In genomic region chr4:137581815-137582214, GRCm38 (mm10) we compare ENCODE assay signal across 9 mouse cellular contexts. TPM values are rescaled to one million over a fixed set of nuclear protein-coding genes. Genes with fewer than 3 reads are reported as not detected.
A peak's percentile ranks its signal among the peaks of the same experiment; 100 is the strongest.
DNase-seq lines count a peak whose midpoint lies in the region; TF ChIP-seq lines count a peak whose summit lies in the region.
"Had no signal": no experiment of that assay in that cellular context is flagged by ENCODE, and none has a peak within 500 bp of the region (broad histone marks: within the 10 kb centered on the region; RNA-seq: fewer than 3 reads in every experiment).

No protein-coding gene starts in this region.

- intact Hi-C loops in gastrocnemius, postnatal 36 days (cut with DNase I), result no loop called here

- H3K9me3 ChIP-seq in MEL (replicated peaks; ENCODE audit: insufficient read depth, low read length), result no peaks in the 10 kb centered on the region

- no peak; the same call in 1 of the 2 replicates for TF ChIP-seq RAD21 in MEL (IDR thresholded peaks at IDR 0.05; ENCODE audit: low read depth, low read length)

- no peaks in the 10 kb centered on the region for H3K36me3 ChIP-seq in kidney, adult 2 months (ENCODE audit: control insufficient read depth, insufficient read depth, low read length)
- H3K36me3 ChIP-seq in MEL (ENCODE audit: control insufficient read depth in 1 of 2, insufficient read depth in 2 of 2, low read length in 2 of 2), result no peaks in the 10 kb centered on the region
- no peaks in the 10 kb centered on the region for H3K36me3 ChIP-seq in small intestine, adult 2 months (ENCODE audit: control insufficient read depth, insufficient read depth, low read length)

- WGBS in kidney, adult 2 months, result 72% methylated on average over 3 of the region's 3 CpGs
- 51% methylated on average over 3 of the region's 3 CpGs for WGBS in small intestine, adult 2 months

- H3K27ac ChIP-seq in kidney, adult 2 months (ENCODE audit: insufficient read depth, low read depth, low read length), result no peak overlapping the region
- H3K27ac ChIP-seq in MEL (ENCODE audit: control insufficient read depth, low read depth, low read length), result no peak overlapping the region
- H3K27ac ChIP-seq in small intestine, adult 2 months (ENCODE audit: insufficient read depth, low read depth, low read length), result no peak overlapping the region

- H3K4me3 ChIP-seq in kidney, adult 2 months (ENCODE audit: insufficient read depth, low read depth, low read length), result no peak overlapping the region
- no peak overlapping the region for H3K4me3 ChIP-seq in MEL (ENCODE audit: control insufficient read depth in 1 of 2, insufficient read depth in 1 of 2, low read depth in 2 of 2, low read length in 2 of 2)
- H3K4me3 ChIP-seq in small intestine, adult 2 months (ENCODE audit: low read depth, low read length), result no peak overlapping the region

- H3K79me2 ChIP-seq in MEL (ENCODE audit: control insufficient read depth, insufficient read depth, low read length, poor library complexity), result no peaks in the 10 kb centered on the region

- TF ChIP-seq EP300 in MEL (IDR thresholded peaks at IDR 0.05; ENCODE audit: low read depth in 1 of 2, low read length in 2 of 2), result no peak

- no peak for TF ChIP-seq POLR2A in kidney, adult 2 months (IDR thresholded peaks at IDR 0.05; ENCODE audit: low read depth, low read length)
- no peak for TF ChIP-seq POLR2A in MEL (IDR thresholded peaks at IDR 0.05; ENCODE audit: control insufficient read depth in 1 of 2, insufficient read depth in 1 of 2, low read depth in 1 of 2, low read length in 2 of 2, poor library complexity in 1 of 2)
- TF ChIP-seq POLR2A in small intestine, adult 2 months (IDR thresholded peaks at IDR 0.05; ENCODE audit: low read depth, low read length), result no peak

- DNase-seq in kidney, adult 2 months, result peak; percentile 28
- no peak for DNase-seq in kidney, adult 8-10 months
- peak; percentile 22 for DNase-seq in MEL (ENCODE audit: low read depth, low spot score)
- DNase-seq in embryo, embryonic 9.5 days (ENCODE audit: extremely low spot score), result peak; percentile 26
- no peak for DNase-seq in right cerebral cortex, postnatal 4 days
- DNase-seq in urinary bladder, adult 2 months (ENCODE audit: low spot score), result no peak
- no peak for DNase-seq in gastrocnemius, postnatal 36 days

- H3K27me3 ChIP-seq in kidney, adult 2 months (replicated peaks; ENCODE audit: control insufficient read depth, insufficient read depth, low read length), result no peaks in the 10 kb centered on the region
- H3K27me3 ChIP-seq in MEL (ENCODE audit: control insufficient read depth in 1 of 2, insufficient read depth in 2 of 2, low read length in 2 of 2), result no peaks in the 10 kb centered on the region
- H3K27me3 ChIP-seq in small intestine, adult 2 months (ENCODE audit: control insufficient read depth, insufficient read depth, low read length), result peaks cover 9% of the 10 kb centered on the region; the same call in 1 of the 2 replicates

- no peak overlapping the region for H3K9ac ChIP-seq in MEL (ENCODE audit: control insufficient read depth, low read depth, low read length, poor library complexity, severe bottlenecking)

- no peaks in the 10 kb centered on the region for H3K4me1 ChIP-seq in kidney, adult 2 months (ENCODE audit: control insufficient read depth, insufficient read depth, low read length)
- no peaks in the 10 kb centered on the region for H3K4me1 ChIP-seq in MEL (ENCODE audit: control insufficient read depth in 1 of 2, insufficient read depth in 2 of 2, low read length in 2 of 2)
- H3K4me1 ChIP-seq in small intestine, adult 2 months (ENCODE audit: control insufficient read depth, insufficient read depth, insufficient read length, low read length), result peaks cover 5% of the 10 kb centered on the region; the same call in 1 of the 2 replicates

- peak; percentile 33 for TF ChIP-seq CTCF in kidney, adult 2 months (conservative IDR thresholded peaks at IDR 0.05; ENCODE audit: insufficient read depth, insufficient read length, low read depth, low read length)
- peak; percentile 31 to 71 (median 53); a peak in 5 of 6 replicates for TF ChIP-seq CTCF in MEL (IDR thresholded peaks at IDR 0.05 in 2 of 3, conservative IDR thresholded peaks at IDR 0.05 in 1 of 3; ENCODE audit: control insufficient read depth in 1 of 3, insufficient read depth in 1 of 3, low read depth in 2 of 3, low read length in 3 of 3, poor library complexity in 1 of 3, severe bottlenecking in 1 of 3)
- peak; percentile 59; the same call in 1 of the 2 replicates for TF ChIP-seq CTCF in small intestine, adult 2 months (IDR thresholded peaks at IDR 0.05; ENCODE audit: extremely low read depth, insufficient read length, insufficient replicate concordance, low read depth, low read length)

TF ChIP-seq in MEL, 35 proteins besides CTCF, POLR2A, EP300 and RAD21:
- TF ChIP-seq TCF12 (IDR thresholded peaks at IDR 0.05; ENCODE audit: low read depth, low read length) (no peak), SMC3 (IDR thresholded peaks at IDR 0.05; ENCODE audit: low read depth, low read length) (peak; percentile 15; the same call in 1 of the 2 replicates)

RNA-seq across cellular contexts. Expression of gene Ldlrad2, which starts 7.4 kb away (rescaled TPM):
- not detected in 2 replicates for polyA plus RNA-seq in kidney, adult 2 months (2012; rRNA removed)
- total RNA-seq in MEL (2012; rRNA removed), result not detected in 2 replicates
- not detected for polyA plus RNA-seq in MEL (2012; ENCODE audit: insufficient read depth in 1 of 2, insufficient read length in 2 of 2, low read depth in 1 of 2, low replicate concordance in 2 of 2, missing spikeins in 1 of 2)
- not detected in 2 replicates for polyA plus RNA-seq in small intestine, adult 2 months (2012; rRNA removed)
- polyA plus RNA-seq in urinary bladder, adult 2 months (2012; rRNA removed), result not detected in 2 replicates
- not detected for total RNA-seq in gastrocnemius, postnatal 36 days (2021)
- polyA plus RNA-seq: large intestine, adult 2 months had no signal

RNA-seq across cellular contexts. Expression of gene Usp48, which starts 11.7 kb away (rescaled TPM):
- polyA plus RNA-seq in kidney, adult 2 months (2012; rRNA removed), result 38.6 and 39.5 TPM in 2 replicates
- total RNA-seq in MEL (2012; rRNA removed), result 25.4 and 27.1 TPM in 2 replicates
- polyA plus RNA-seq in MEL (2012; ENCODE audit: insufficient read depth in 1 of 2, insufficient read length in 2 of 2, low read depth in 1 of 2, low replicate concordance in 2 of 2, missing spikeins in 1 of 2), result 10 to 100 TPM in 1 of 2 experiments, not detected in 1; 99.6 TPM
- 14.9 and 26.7 TPM in 2 replicates for polyA plus RNA-seq in small intestine, adult 2 months (2012; rRNA removed)
- polyA plus RNA-seq in urinary bladder, adult 2 months (2012; rRNA removed), result 75.9 and 80.7 TPM in 2 replicates
- total RNA-seq in gastrocnemius, postnatal 36 days (2021), result 10 to 100 TPM; 23.3 to 25.9 TPM

Comparison
In these comparisons a context has a peak if more than half of its experiments do, and no peak if none do; other contexts are left out.
1. DNase-seq: peak in kidney, adult 2 months (single experiment), MEL (single experiment) and embryo, embryonic 9.5 days (single experiment); none in kidney, adult 8-10 months (0 of 2), right cerebral cortex, postnatal 4 days (single experiment), urinary bladder, adult 2 months (single experiment) and gastrocnemius, postnatal 36 days (0 of 2).
2. Peak in every context shown above with its lines, with median percentiles within 50 percentile points of each other: CTCF ChIP-seq.